Mouse (Mus musculus) heart, adult 18-20 months (tissue): ENCODE data around the gene Msh3. TPM values are rescaled to one million over a fixed set of nuclear protein-coding genes. Genes with fewer than 3 reads are reported as not detected.
"Not testable (repeated sequence)": the region's sequence is repeated elsewhere in the genome, so short reads cannot be mapped to it uniquely, and the experiment has no call there.

Source experiments
- DNase-seq, 2 experiments: peaks; one replicate each; pipeline ENCODE4 v3.0.0; 2021 to 2022; ENCODE audit warnings: mixed read lengths in 1 of 2
- total RNA-seq, 2 experiments: library from RNA; stranded (reverse); gene quantifications; 2 replicates each; pipeline ENCODE4 v1.2.3; 2021

The Msh3 gene
- total RNA-seq, 2 experiments from 2014 or later: 8.6 to 10.5 TPM

DNA sequence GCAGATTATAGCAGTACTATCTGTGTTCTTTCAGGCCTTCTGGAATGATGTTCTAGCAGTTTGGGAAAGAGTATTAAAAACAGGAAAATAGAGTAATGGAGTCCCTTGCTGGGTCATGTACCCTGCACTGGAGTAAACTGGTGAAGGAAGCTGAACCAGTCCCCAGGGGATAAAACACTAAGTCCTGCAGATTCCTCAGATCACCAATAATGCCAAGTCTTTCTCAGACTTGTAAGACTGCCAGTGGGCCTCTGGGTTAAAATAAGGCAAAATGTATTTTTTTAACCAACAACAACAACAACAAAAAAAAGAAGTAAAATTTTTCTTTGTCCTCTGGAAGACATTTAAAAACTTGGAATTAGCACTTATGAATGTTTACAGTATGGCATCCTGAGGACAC lies 102.5 kb downstream of the Msh3 start:
- DNase-seq: no peak

DNA sequence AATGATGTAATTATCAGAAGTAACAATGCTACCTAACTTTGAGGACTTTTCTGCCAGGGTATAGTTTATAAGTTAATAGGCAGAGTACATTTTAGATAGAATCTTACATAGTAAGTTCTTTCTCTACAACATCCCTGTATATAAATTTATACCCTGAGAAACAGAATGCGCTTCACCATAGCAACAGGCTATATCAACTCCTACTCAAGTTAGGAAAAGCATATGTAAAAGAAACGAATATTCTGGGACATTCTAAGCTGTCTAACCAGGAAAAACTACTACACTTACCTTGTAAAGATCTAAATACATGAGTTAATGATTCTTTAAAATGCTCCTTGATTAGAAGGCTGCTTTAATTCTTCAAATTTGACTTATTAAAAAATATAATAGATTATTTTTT lies 107.2 kb downstream of the Msh3 start:
- no peak for DNase-seq

DNA sequence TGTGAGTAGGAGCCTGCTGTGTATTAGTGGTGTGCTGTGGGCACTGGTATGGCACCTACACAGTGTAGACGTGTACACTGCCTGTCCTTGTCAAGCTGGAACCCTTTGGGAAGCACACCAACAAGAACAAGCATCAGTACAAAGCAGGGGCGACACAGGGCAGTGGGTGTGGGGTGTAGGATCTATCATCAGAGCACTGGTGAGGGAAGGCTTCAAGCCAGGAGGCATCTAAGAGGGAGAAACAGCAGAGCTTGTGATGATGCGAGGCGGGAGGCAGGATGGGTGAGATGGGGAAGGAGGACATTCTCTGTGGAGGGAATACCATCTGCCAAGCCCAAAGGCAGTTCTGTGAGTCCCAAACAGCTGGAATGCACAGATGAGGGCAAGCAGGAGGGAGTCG lies 107.8 kb downstream of the Msh3 start:
- no peak for DNase-seq

DNA sequence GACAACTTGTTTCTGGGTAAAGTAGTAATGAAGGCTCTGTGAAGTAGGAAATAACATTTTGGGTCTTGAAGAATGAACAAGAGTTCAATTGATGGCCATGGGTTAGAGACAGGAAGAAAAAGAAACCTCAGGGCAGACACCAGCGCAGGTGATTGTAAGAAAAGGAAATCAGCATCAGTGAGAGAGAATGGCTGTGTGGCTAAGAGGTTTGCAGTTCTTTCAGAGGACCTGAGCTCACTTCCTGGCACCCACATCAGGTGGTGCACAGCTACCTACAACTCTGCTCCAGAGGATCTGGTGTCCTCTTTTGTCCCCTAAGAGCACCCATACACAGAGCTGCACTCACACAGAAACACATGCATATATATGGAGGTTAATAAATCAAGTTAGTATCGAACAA lies 110.1 kb downstream of the Msh3 start:
- DNase-seq: no peak

DNA sequence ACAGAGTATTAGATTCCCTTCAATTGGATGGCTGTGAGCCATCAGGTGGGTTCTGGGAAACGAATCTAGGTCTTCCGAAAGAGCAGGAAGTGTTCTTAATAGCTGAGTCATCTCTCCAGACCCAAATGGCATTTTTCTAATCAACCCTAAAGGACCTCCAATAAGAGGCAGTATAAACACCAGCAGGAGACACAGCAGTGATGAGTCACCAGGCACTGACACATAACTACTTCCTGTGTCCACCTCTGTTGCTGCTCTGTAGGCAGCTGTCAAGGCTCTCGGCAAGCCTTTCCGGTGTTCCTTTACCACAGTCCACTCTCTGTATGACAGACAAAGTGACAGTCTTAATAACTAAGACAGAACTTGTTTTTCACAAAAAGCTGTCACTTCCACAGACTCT lies 113.4 kb downstream of the Msh3 start:
- DNase-seq: peak in 1 of 2 experiments; percentile 25

DNA sequence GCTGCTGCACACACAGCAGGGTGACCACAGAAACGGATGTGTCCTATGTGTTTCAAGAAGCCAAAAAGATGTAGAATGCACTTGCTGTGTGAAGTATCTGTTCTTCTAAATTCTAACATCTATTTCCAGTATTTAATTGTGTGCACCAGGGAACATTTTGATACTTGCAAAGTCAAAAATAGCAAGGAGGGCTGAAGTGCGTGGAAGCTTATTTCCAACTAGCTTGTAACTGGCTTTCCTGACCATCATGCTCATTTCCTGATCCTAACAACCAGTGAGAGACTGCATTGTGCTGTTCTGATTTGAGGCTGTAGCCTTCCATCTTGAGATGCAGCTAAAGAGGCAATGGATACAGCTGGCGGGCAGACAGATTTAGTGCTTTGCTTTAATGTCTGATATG lies 116.9 kb downstream of the Msh3 start:
- DNase-seq: no peak

DNA sequence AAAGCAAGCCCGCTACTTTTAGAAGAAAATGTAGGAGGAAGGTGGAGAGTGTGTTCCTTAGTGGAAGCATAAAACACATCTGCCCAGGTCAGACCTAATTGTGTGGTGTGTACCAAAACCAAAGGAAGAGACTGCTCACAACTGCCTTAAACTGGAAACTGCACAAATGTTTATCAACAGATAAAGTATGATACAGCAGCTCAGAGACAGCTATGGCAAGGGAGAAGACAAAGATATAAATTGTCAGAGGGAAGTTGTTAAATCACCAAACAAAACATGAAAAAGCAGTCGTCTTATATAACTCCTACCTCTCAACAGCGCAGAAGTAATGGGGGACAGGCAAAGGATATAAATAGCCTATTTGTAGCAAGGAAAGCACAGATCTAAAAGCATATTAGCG lies 117.8 kb downstream of the Msh3 start:
- DNase-seq: no peak

DNA sequence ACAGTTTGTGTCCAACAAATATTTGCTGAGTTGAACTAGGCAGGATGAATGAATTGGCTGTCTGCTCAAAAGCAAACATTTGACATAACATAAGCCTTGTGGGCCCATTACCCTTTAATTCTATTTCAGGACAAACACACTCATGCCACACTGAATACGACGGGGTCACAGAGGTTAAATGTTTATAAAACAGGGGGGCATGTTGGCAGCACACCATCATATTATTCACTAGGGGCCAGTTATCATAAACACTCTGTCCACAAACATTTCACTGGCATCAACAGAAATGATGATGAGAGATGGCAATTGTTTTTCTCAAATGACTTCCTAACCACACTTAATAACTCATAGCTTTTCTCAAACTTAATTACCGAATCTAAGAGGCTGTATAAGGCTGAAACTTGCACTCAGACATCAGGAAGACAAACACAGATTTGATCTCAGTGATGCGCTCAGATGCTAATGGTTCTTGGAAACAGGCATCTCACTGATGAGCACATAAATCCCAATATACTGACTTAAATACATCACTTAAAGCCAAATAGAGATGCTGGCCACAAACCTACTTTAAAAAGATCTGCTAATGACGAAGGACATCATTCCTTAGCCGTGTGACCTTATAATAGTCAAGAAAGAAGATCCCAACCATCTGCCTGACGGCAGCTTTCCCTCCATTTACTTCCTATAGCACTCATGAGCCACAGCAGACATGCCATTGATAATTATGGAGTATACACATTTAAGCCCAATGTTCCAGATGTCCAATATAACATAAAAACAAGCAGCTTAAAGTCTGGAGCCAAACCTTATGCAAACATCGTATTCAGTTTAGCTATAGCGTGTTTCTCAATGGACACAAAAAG lies 122.5 kb downstream of the Msh3 start:
- DNase-seq: no peak

DNA sequence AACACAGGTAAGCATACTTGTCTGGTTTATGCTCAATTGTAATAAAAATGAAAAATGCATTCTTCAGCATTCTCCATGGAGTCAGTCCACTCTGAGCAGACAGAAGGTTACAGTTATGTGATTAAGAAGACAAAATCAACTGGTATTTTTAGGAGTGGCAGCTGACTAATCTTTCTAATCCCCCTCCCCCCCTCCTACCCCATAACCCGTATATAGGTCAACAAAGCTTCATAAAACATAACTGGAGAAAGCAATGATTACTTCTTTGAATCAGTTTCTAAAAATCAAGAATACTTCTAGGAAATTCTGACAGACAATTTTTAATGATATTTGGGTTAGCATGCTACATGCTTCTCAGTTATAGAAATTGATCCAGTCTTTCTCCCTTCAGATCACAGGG lies 126.8 kb downstream of the Msh3 start:
- DNase-seq: no peak

DNA sequence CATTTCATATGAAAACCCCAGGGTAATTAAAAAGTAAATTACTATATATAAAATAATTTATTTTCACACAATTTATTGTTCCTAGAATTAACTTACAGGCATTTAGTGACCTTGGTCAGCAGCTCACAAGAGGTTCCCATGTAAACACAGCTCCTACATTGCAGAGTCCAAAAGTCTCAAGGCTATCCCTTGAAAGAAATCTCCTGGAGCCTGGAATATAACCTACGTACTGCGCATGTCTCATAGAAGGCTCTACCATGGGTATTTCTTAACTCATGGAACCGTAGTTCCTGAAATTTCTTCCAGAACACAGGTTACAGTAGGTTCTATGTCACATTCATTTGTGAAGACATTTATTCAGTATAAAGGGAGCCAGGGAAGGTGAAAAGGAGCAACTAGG lies 131.2 kb downstream of the Msh3 start:
- DNase-seq: no peak

DNA sequence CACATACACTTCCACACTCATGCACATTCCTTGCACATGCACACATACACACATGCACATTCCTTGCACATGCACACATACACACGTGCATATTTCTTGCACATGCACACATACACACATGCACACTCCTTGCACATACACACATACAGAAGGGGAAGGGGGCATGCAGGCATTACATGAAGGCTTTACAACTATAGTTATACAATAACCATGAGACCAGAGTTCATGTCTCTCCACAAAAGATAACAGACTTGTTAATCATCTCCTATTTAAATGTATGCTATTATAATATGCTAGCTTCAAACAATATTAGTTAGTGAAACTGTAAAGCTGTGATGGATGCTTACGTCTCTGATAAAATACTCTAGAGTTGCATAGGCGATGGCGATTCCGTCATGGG lies 132.0 kb downstream of the Msh3 start:
- no peak for DNase-seq

DNA sequence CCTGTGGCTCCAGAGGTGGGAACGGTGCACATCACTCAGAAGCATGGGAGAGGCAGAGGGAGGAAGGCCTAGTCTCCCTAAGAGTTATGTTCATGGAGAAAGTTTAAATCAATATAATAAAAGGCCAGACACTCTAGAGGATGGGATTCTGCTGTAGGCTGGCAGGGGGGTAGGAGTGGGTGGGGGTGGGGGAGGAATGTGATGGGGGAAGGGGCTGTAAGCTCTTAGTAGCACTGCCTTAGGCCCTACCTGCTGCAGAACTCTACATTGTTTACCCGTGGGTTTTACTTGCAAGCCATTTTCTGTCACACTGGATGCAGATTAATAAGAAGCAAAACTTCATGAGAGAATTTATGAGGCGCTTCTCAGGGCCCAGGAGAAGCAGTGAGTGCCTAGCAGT lies 135.0 kb downstream of the Msh3 start:
- DNase-seq: no peak

DNA sequence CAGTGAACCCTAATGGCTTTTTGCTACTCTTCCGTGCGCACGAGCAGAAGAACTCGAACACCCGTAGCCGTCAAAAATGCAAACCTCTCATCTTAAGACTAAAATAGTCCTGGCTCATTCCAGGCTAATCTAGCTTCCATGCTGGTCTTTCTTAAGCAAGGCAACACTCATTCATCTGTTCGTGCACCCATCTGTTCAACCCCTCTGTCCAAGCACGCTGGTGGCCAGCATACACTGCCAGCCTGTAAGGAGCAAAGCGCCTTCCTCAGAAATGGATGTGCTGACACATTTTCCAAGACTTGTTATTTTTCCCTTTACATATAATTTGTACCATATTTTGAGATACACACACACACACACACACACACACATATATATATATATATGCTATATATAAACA lies 137.6 kb downstream of the Msh3 start:
- no peak for DNase-seq

DNA sequence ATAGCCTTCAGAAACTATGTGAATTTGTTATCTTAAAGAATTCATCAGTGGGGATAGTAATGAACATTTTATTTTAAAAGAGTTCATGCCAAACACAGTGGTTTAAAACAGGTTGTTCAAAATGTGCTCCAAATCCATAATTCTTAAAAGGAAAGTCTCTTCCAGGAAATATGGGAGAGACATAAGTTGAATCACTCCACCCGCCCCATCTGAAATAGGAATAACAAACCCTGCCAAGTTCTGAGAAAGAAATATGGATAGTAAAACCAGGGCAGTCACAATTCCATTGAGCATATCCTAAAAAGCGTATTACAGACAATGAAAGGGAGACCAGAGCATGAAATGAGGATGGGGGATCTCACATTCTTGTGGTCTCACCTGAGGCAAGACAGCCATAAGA lies 157.9 kb downstream of the Msh3 start:
- no peak for DNase-seq

DNA sequence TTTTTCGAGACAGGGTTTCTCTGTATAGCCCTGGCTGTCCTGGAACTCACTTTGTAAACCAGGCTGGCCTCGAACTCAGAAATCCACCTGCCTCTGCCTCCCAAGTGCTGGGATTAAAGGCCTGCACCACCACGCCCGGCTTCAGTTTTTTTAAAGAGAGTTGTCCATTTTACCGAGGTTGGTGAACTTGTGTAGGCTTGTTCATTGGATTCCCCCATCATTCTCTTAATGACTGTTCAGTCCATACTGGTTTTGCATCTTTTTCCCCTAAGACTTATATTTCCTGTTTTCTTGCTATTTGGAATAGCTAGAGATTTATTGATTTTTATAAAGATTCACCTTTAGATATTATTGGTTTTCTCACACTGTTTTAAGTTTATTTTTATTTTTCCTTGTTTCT lies 161.0 kb downstream of the Msh3 start:
- DNase-seq: not testable (repeated sequence)

DNA sequence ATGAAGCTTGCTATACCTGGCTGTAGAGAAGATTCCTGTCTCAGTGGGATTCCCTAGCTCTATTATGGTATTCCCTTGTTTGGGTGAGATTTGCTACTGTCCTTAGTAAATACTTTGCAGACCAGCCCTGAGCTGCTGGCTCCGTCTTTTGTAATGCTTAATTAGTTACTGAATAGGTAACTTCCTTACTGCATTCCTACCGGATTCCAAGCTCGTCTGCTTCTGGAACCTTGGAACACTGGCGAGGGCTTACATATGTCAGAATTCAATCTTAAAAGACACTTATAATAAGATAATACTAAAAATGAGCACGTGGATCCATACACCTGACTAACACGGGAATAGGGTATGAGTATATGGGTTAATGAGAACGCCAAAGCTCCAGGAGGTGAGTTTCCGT lies 182.1 kb downstream of the Msh3 start:
- DNase-seq: not testable (repeated sequence)

Other genes starting within 250 kb of the Msh3 start
- 10 to 100 TPM in 1 of 2 experiments, 1 to 10 TPM in 1; 9.2 to 10.0 TPM for gene Rasgrf2, start 223.3 kb downstream of the Msh3 start, total RNA-seq
- not detected for gene Gm20379, start 49.0 kb downstream of the Msh3 start, total RNA-seq
- 1 to 10 TPM in 1 of 2 experiments, under 1 TPM in 1; 0.77 to 1.2 TPM for gene Dhfr, start 277 bp downstream of the Msh3 start, total RNA-seq
- gene Ankrd34b, start 70.9 kb upstream of the Msh3 start, total RNA-seq: not detected
- 1 to 10 TPM; 1.3 to 1.5 TPM for gene Fam151b, start 129.0 kb upstream of the Msh3 start, total RNA-seq
- gene Zfyve16, start 175.9 kb upstream of the Msh3 start, total RNA-seq: 10 to 100 TPM; 13.7 to 14.9 TPM
- not detected for gene Spz1, start 221.2 kb upstream of the Msh3 start, total RNA-seq